15 mouse cellular contexts compared by ENCODE assay signal in genomic region chr9:102734739-102735075, GRCm38 (mm10). TPM values are rescaled to one million over a fixed set of nuclear protein-coding genes. Genes with fewer than 3 reads are reported as not detected.
DNase-seq lines count a peak whose midpoint lies in the region; ATAC-seq and TF ChIP-seq lines count a peak whose summit lies in the region.
"Had no signal": no experiment of that assay in that cellular context is flagged by ENCODE, and none has a peak within 500 bp of the region (broad histone marks: within the 10 kb centered on the region; RNA-seq: fewer than 3 reads in every experiment).

No protein-coding gene starts in this region.

- no peak overlapping the region for H3K4me3 ChIP-seq in heart, postnatal 0 days (ENCODE audit: low read depth, low read length)
- no peak overlapping the region for H3K4me3 ChIP-seq in heart, embryonic 12.5 days
- no peak overlapping the region for H3K4me3 ChIP-seq in intestine, embryonic 15.5 days (replicated peaks)
- no peak overlapping the region for H3K4me3 ChIP-seq in forebrain, embryonic 10.5 days
- H3K4me3 ChIP-seq: heart, adult 2 months; myocyte had no signal

- no peaks in the 10 kb centered on the region for H3K27me3 ChIP-seq in heart, postnatal 0 days (ENCODE audit: control insufficient read depth, insufficient read depth, low read length)
- H3K27me3 ChIP-seq in heart, embryonic 12.5 days (replicated peaks) = no peaks in the 10 kb centered on the region
- no peaks in the 10 kb centered on the region for H3K27me3 ChIP-seq in intestine, embryonic 15.5 days (replicated peaks)
- no peaks in the 10 kb centered on the region for H3K27me3 ChIP-seq in forebrain, embryonic 10.5 days (ENCODE audit: poor library complexity, severe bottlenecking)

- no peak for TF ChIP-seq EP300 in heart, postnatal 0 days (IDR thresholded peaks at IDR 0.05; ENCODE audit: low read depth)

- H3K4me1 ChIP-seq in heart, postnatal 0 days (ENCODE audit: control insufficient read depth, insufficient read depth) = peaks cover 6% of the 10 kb centered on the region; the same call in 1 of the 2 replicates
- peaks cover 31% of the 10 kb centered on the region for H3K4me1 ChIP-seq in heart, embryonic 12.5 days (replicated peaks)
- H3K4me1 ChIP-seq in intestine, embryonic 15.5 days (replicated peaks) = 0 out of 2 replicates have a peak, but pooled peaks cover 8% of the 10 kb centered on the region
- peaks cover 21% of the 10 kb centered on the region; the same call in 1 of the 2 replicates for H3K4me1 ChIP-seq in forebrain, embryonic 10.5 days

- H3K27ac ChIP-seq in heart, postnatal 0 days (ENCODE audit: low read depth) = 0 out of 2 replicates have a peak overlapping the region, but pooled peaks have one; percentile 4
- no peak overlapping the region for H3K27ac ChIP-seq in heart, embryonic 12.5 days (ENCODE audit: poor library complexity, severe bottlenecking)
- H3K27ac ChIP-seq in intestine, embryonic 15.5 days = peak overlapping the region; percentile 85
- no peak overlapping the region for H3K27ac ChIP-seq in forebrain, embryonic 10.5 days
- H3K27ac ChIP-seq: heart, adult 2 months; hindbrain, embryonic 14.5 days had no signal

- no peak for DNase-seq in heart, postnatal 0 days (ENCODE audit: low spot score)
- DNase-seq in kidney, postnatal 14 days = peak; percentile 80
- peak; percentile 72 for DNase-seq in lung, postnatal 25 days (ENCODE audit: low spot score)
- no peak for DNase-seq in forebrain, embryonic 10.5 days (ENCODE audit: extremely low spot score, low spot score)
- no peak for DNase-seq in left cerebral cortex, postnatal 36 days (ENCODE audit: low spot score in 2 of 2)
- DNase-seq: adrenal gland, postnatal 36 days; cerebellum, adult 9-11 months; heart, adult 2 months; layer of hippocampus, adult 9-11 months; thymus, postnatal 36 days had no signal

- H3K4me2 ChIP-seq in heart, postnatal 0 days (ENCODE audit: low read depth, low read length) = no peak overlapping the region
- H3K4me2 ChIP-seq in heart, embryonic 12.5 days = no peak overlapping the region
- peak overlapping the region; percentile 36; the same call in 1 of the 2 replicates for H3K4me2 ChIP-seq in intestine, embryonic 15.5 days (replicated peaks)
- H3K4me2 ChIP-seq: hindbrain, embryonic 14.5 days had no signal

- H3K9ac ChIP-seq in heart, postnatal 0 days (replicated peaks; ENCODE audit: low read depth, low read length) = no peak overlapping the region
- no peak overlapping the region for H3K9ac ChIP-seq in heart, embryonic 12.5 days
- no peak overlapping the region for H3K9ac ChIP-seq in intestine, embryonic 15.5 days
- H3K9ac ChIP-seq: hindbrain, embryonic 14.5 days had no signal

- no peak for TF ChIP-seq CTCF in heart, postnatal 0 days (IDR thresholded peaks at IDR 0.05; ENCODE audit: low read depth)

- no peaks in the 10 kb centered on the region for H3K9me3 ChIP-seq in heart, postnatal 0 days (replicated peaks; ENCODE audit: control insufficient read depth, low read length)
- H3K9me3 ChIP-seq in heart, embryonic 12.5 days (replicated peaks) = no peaks in the 10 kb centered on the region
- H3K9me3 ChIP-seq in intestine, embryonic 15.5 days = no peaks in the 10 kb centered on the region
- H3K9me3 ChIP-seq in forebrain, embryonic 10.5 days = no peaks in the 10 kb centered on the region

- ATAC-seq in heart, postnatal 0 days (ENCODE audit: insufficient read depth, low read depth) = no peak
- no peak for ATAC-seq in heart, embryonic 12.5 days (ENCODE audit: insufficient number of reproducible peaks, low FRiP score)
- ATAC-seq in intestine, embryonic 15.5 days = peak; percentile 89
- no peak for ATAC-seq in megakaryocyte-erythroid progenitor cell, adult 5-6 weeks (replicated peaks; ENCODE audit: low FRiP score, low TSS enrichment, poor library complexity, severe bottlenecking)

- H3K36me3 ChIP-seq in heart, postnatal 0 days (replicated peaks; ENCODE audit: control insufficient read depth, insufficient read depth, low read length) = peaks cover 43% of the 10 kb centered on the region
- peaks cover 43% of the 10 kb centered on the region for H3K36me3 ChIP-seq in heart, embryonic 12.5 days
- H3K36me3 ChIP-seq in intestine, embryonic 15.5 days = peaks cover 26% of the 10 kb centered on the region
- H3K36me3 ChIP-seq in forebrain, embryonic 10.5 days (replicated peaks) = peaks cover 50% of the 10 kb centered on the region

- intact Hi-C loops in left cerebral cortex, postnatal 36 days (cut with DNase I) = no loop called here

- 52% methylated on average over 1 of the region's 1 CpGs for WGBS in heart, postnatal 0 days
- 27% methylated on average over 1 of the region's 1 CpGs for WGBS in heart, embryonic 12.5 days
- WGBS in intestine, embryonic 15.5 days = 45% methylated on average over 1 of the region's 1 CpGs
- WGBS in forebrain, embryonic 10.5 days = 100% methylated on average over 1 of the region's 1 CpGs

RNA-seq across cellular contexts. Expression of gene Amotl2, which starts 18.2 kb away (rescaled TPM):
- total RNA-seq in heart, postnatal 0 days (2014; rRNA removed; ENCODE audit: low replicate concordance) = 115 and 221 TPM in 2 replicates
- polyA plus RNA-seq in heart, postnatal 0 days (2015; fragmentation: Nextera tagmentation; extraction: Ambion mirVana) = 25.3 and 26.0 TPM in 2 replicates
- 59.2 and 61.6 TPM in 2 replicates for polyA plus RNA-seq in heart, embryonic 12.5 days (2016; fragmentation: Nextera tagmentation; extraction: Ambion mirVana)
- 31.8 and 32.9 TPM in 2 replicates for polyA plus RNA-seq in intestine, embryonic 15.5 days (2015; fragmentation: Nextera tagmentation; extraction: Ambion mirVana)
- polyA plus RNA-seq in forebrain, embryonic 10.5 days (2016; fragmentation: Nextera tagmentation; extraction: Ambion mirVana) = 49.9 and 51.9 TPM in 2 replicates
- not detected in 2 replicates for total RNA-seq in megakaryocyte-erythroid progenitor cell, adult 5-6 weeks (2014; fragmentation: Nextera tagmentation)
- total RNA-seq in megakaryocyte-erythroid progenitor cell, adult 5-6 weeks (2017) = not detected in 2 replicates
- total RNA-seq in left cerebral cortex, postnatal 36 days (2021) = 10 to 100 TPM; 18.5 to 24.3 TPM

Comparison
In these comparisons a context has a peak if more than half of its experiments do, and no peak if none do; other contexts are left out.
1. H3K27ac ChIP-seq: peak in heart, postnatal 0 days (single experiment) and intestine, embryonic 15.5 days (single experiment); none in heart, embryonic 12.5 days (single experiment) and forebrain, embryonic 10.5 days (single experiment).
2. DNase-seq: peak in kidney, postnatal 14 days (single experiment) and lung, postnatal 25 days (single experiment); none in heart, postnatal 0 days (single experiment), forebrain, embryonic 10.5 days (single experiment) and left cerebral cortex, postnatal 36 days (0 of 2).